32 mouse cellular contexts compared by ENCODE assay signal in the genomic region with DNA sequence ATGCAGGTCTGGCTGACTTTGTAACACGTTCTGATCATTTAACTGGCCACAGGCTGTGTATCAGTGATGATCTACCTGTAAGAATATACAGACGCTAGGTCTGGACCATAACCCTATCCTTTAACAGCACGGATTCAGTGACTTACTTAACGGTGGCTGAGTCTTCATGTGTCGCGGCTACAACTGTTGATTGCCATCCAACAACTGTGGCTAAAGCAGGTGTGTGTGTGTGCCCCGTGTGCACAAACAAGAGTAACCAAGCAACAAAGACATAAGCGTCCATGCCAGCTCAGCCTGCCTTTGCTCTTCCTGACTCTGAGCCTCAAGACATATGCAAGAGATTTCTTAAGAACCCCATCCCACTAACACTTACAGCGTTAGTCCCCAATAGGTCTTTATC.
"Had no signal": no experiment of that assay in that cellular context is flagged by ENCODE, and none has a peak within 500 bp of the region (broad histone marks: within the 10 kb centered on the region; RNA-seq: fewer than 3 reads in every experiment).

No protein-coding gene starts in this region.

- H3K9me3 ChIP-seq: limb, embryonic 10.5 days; limb, embryonic 12.5 days; limb, embryonic 13.5 days; limb, embryonic 15.5 days; liver, embryonic 12.5 days; liver, embryonic 13.5 days; liver, embryonic 15.5 days; lung, embryonic 15.5 days; megakaryocyte, embryonic 14.5 days; midbrain, embryonic 10.5 days; midbrain, embryonic 12.5 days; midbrain, embryonic 13.5 days; midbrain, embryonic 15.5 days; neural tube, embryonic 12.5 days had no signal

- H3K4me3 ChIP-seq: left cerebral cortex, adult 2 months; limb, embryonic 10.5 days; limb, embryonic 12.5 days; limb, embryonic 13.5 days; limb, embryonic 15.5 days; liver, embryonic 12.5 days; liver, embryonic 13.5 days; liver, embryonic 15.5 days; lung, embryonic 15.5 days; megakaryocyte, embryonic 14.5 days; midbrain, embryonic 10.5 days; midbrain, embryonic 12.5 days; midbrain, embryonic 13.5 days; midbrain, embryonic 15.5 days; neural tube, embryonic 12.5 days had no signal

- H3K9ac ChIP-seq: limb, embryonic 12.5 days; limb, embryonic 13.5 days; limb, embryonic 15.5 days; liver, embryonic 12.5 days; liver, embryonic 13.5 days; liver, embryonic 14.5 days; liver, embryonic 15.5 days; liver, postnatal 0 days; lung, embryonic 14.5 days; lung, embryonic 15.5 days; midbrain, embryonic 12.5 days; midbrain, embryonic 13.5 days; midbrain, embryonic 15.5 days; neural tube, embryonic 12.5 days had no signal

- H3K27ac ChIP-seq: limb, embryonic 10.5 days; limb, embryonic 12.5 days; limb, embryonic 13.5 days; limb, embryonic 15.5 days; liver, embryonic 12.5 days; liver, embryonic 13.5 days; liver, embryonic 14.5 days; liver, embryonic 15.5 days; lung, embryonic 15.5 days; macrophage; midbrain, embryonic 10.5 days; midbrain, embryonic 12.5 days; midbrain, embryonic 13.5 days; midbrain, embryonic 15.5 days; neural tube, embryonic 12.5 days had no signal

- ATAC-seq: liver, embryonic 12.5 days; liver, postnatal 0 days; lung, postnatal 0 days; midbrain, embryonic 13.5 days; midbrain, embryonic 15.5 days; midbrain, embryonic 16.5 days had no signal

- DNase-seq: left cerebral cortex, postnatal 4 days; liver; liver, embryonic 13.5 days; liver, postnatal 0 days; lung, adult 18-20 months; lung, adult 2 months; lung, embryonic 14.5 days; lung, postnatal 10 days; lung, postnatal 14 days; lung, postnatal 36 days; lung, postnatal 4 days; midbrain, embryonic 14.5 days had no signal

- H3K4me1 ChIP-seq: liver, embryonic 12.5 days; liver, embryonic 13.5 days; megakaryocyte, embryonic 14.5 days had no signal

- H3K27me3 ChIP-seq: limb, embryonic 12.5 days; limb, embryonic 13.5 days; limb, embryonic 15.5 days; liver, embryonic 12.5 days; liver, embryonic 13.5 days; liver, embryonic 15.5 days; lung, embryonic 15.5 days; midbrain, embryonic 12.5 days; midbrain, embryonic 13.5 days; midbrain, embryonic 15.5 days; neural tube, embryonic 12.5 days had no signal

- H3K36me3 ChIP-seq: limb, embryonic 10.5 days; limb, embryonic 12.5 days; limb, embryonic 13.5 days; limb, embryonic 15.5 days; liver, embryonic 12.5 days; liver, embryonic 13.5 days; liver, embryonic 15.5 days; lung, embryonic 15.5 days; midbrain, embryonic 10.5 days; midbrain, embryonic 12.5 days; midbrain, embryonic 13.5 days; midbrain, embryonic 15.5 days; neural tube, embryonic 12.5 days had no signal

- H3K4me2 ChIP-seq: limb, embryonic 12.5 days; limb, embryonic 13.5 days; limb, embryonic 15.5 days; liver, embryonic 11.5 days; liver, embryonic 12.5 days; liver, embryonic 13.5 days; liver, embryonic 15.5 days; lung, embryonic 14.5 days; lung, embryonic 15.5 days; midbrain, embryonic 11.5 days; midbrain, embryonic 12.5 days; midbrain, embryonic 13.5 days; midbrain, embryonic 15.5 days; neural tube, embryonic 12.5 days had no signal
